Mouse (Mus musculus) forebrain, embryonic 14.5 days (tissue): ENCODE measurements around the gene Med12l. TPM values are rescaled to one million over a fixed set of nuclear protein-coding genes. Genes with fewer than 3 reads are reported as not detected.

Experiments
- ATAC-seq: fragments of 200-750 bp; cut with Nextera tagmentation; 2 replicates; pipeline ENCODE4 v1.8.0; 2017; ENCODE audit warnings: mild to moderate bottlenecking, moderate library complexity
- DNase-seq: peaks from one replicate; pipeline ENCODE4 v3.0.0-alpha.2; 2015; ENCODE audit warnings: low spot score
- H3K27ac ChIP-seq: fragments of 300-500 bp; sonication (generic); 2 replicates; pipeline ENCODE4 v1.5.1; 2014; ENCODE audit warnings: low read depth, mild to moderate bottlenecking, control low read depth, low read length, moderate library complexity
- H3K27me3 ChIP-seq: fragments of 300-500 bp; sonication (generic); replicated peaks from 2 replicates; pipeline ENCODE4 v1.6.1; 2014; ENCODE audit warnings: low read length, control low read depth, mixed read lengths; ENCODE audit not compliant: control insufficient read depth, insufficient read depth
- H3K36me3 ChIP-seq: fragments of 300-500 bp; sonication (generic); 2 replicates; pipeline ENCODE4 v1.6.1; 2014; ENCODE audit warnings: low read length, control low read depth; ENCODE audit not compliant: control insufficient read depth, insufficient read depth
- H3K4me1 ChIP-seq: fragments of 300-500 bp; sonication (generic); 2 replicates; pipeline ENCODE4 v1.6.1; 2014; ENCODE audit warnings: antibody characterized with exemption, low read length, control low read depth; ENCODE audit not compliant: control insufficient read depth, insufficient read depth
- H3K4me2 ChIP-seq: fragments of 300-500 bp; sonication (generic); 2 replicates; pipeline ENCODE4 v1.6.1; 2014; ENCODE audit warnings: mild to moderate bottlenecking, control low read depth, low read length
- H3K4me3 ChIP-seq: fragments of 300-500 bp; sonication (generic); 2 replicates; pipeline ENCODE4 v1.5.1; 2014; ENCODE audit warnings: low read depth, low read length, control low read depth
- H3K9ac ChIP-seq: fragments of 300-500 bp; sonication (generic); 2 replicates; pipeline ENCODE4 v1.6.1; 2014; ENCODE audit warnings: mild to moderate bottlenecking, low read length, control low read depth, moderate library complexity
- H3K9me3 ChIP-seq: fragments of 300-500 bp; sonication (generic); replicated peaks from 2 replicates; pipeline ENCODE4 v1.6.1; 2016; ENCODE audit warnings: low read length, control low read depth, mixed read lengths; ENCODE audit not compliant: control insufficient read depth
- WGBS: fragments of 180-500 bp; shearing (Covaris S2); extraction: QIAGEN DNeasy Blood & Tissue Kit; methylation state at CpG from one replicate; pipeline ENCODE4 v1.1.7; 2014; 5-methylcytosine and 5-hydroxymethylcytosine counted together
- polyA plus RNA-seq: library from polyadenylated mRNA; unstranded; fragments of >200 nt; fragmentation: Nextera tagmentation; extraction: Ambion mirVana; gene quantifications from 2 replicates; pipeline ENCODE4 v1.2.1, GENCODE M21; 2014

Med12l gene
- polyA plus RNA-seq, result 2.3 and 4.6 TPM in 2 replicates

DNA sequence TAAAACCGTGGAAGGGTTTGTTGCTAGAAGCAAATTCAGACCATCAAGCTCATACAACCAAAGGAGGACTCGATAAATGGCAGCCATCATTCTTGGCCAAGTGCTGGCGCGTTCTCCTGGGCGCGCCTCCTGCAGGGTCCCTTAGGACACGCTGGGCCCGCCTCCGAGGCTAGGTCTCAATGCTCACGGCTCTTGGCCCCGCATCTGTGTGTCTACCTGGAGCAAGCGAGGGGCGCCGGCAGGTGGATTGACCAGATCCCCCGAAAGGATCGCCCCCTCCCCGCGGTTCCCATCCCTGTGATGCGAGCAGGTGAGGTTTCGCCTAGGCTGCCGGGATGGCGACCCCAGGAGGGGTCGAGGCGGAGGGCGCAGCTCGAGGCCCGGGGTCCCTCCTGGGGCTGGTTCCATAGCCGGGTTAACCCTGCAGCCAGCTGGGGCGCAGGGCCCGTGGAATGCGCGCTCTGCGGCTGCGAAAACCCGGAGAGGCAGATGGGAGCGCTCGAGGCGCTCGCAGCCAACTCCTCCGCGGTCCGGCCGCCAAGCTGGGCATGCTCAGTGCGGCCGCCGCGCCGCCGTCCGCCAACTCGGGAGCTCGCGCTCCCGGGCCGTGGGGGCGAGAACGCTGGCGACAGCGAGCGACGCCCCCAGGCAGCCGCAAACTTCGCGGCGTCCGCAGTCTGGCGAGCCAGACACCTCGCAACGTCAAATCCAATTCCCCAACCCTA, at the start of gene Med12l:
Gene Med12l, plus strand, starts transcription at position 555 of the 725 bp plus-strand sequence.
- Histone ChIP-seq H3K4me1 (peaks cover 6% of the 10 kb centered on the region; the same call in 1 of the 2 replicates), H3K27ac (peak within 1 kb of the TSS; percentile 95), H3K9ac (peak within 1 kb of the TSS; percentile 79), H3K9me3 (no peaks in the 10 kb centered on the region), H3K27me3 (no peaks in the 10 kb centered on the region), H3K4me2 (peak within 1 kb of the TSS; percentile 95), H3K4me3 (peak within 1 kb of the TSS; percentile 77), H3K36me3 (no peaks in the 10 kb centered on the region)
- under 1% methylated on average over 59 of the region's 69 CpGs for WGBS
- DNase-seq, result peak; percentile 83
- peak; percentile 78 for ATAC-seq

DNA sequence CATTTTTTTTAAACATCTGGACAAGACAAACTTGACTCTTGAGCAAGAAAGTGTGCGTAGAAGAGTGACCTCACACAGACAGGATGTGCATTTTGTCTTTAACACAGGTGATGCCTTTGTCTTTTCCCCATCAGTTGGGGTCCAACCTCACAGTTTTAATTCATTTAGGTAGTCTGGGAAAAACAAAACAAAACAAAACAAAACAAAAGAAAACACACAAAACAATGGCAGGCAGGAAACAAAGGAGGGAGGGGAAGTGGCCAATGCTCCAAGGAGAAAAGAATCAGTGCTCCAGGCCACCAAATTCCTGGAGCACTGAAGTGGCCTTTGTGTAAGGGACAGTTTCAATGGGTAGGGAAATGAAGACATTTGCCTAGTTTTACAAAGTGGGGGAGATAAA, 44.5 kb upstream of the Med12l start:
- Histone ChIP-seq H3K9ac (no peak overlapping the region), H3K27me3 (no peaks in the 10 kb centered on the region), H3K36me3 (no peaks in the 10 kb centered on the region), H3K9me3 (no peaks in the 10 kb centered on the region), H3K27ac (no peak overlapping the region), H3K4me2 (no peak overlapping the region), H3K4me1 (no peaks in the 10 kb centered on the region), H3K4me3 (no peak overlapping the region)
- 95% methylated on average over 1 of the region's 1 CpGs for WGBS
- ATAC-seq (no peak), DNase-seq (no peak)

DNA sequence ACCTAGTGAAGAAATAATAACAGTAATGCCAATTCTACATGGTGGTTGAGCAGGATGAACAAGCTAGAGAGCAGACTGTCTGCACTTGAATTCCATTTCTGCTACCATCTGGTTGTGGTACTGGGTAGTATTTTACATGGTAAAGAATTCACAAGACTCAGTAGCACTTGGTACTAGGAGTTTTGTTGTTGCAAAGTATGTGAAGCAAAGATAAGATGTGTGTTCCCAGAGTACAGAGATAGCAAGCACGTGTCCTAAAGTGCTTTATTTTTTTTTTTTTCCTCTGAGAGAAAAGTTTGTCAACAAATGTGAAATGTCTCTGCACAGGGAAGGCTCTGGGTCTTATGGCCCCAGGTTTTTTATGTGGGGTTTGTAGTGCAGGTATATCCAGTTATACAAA, 28.2 kb upstream of the Med12l start:
- H3K27ac ChIP-seq, result no peak overlapping the region
- no peaks in the 10 kb centered on the region for H3K4me1 ChIP-seq
- H3K36me3 ChIP-seq, result no peaks in the 10 kb centered on the region
- no peak overlapping the region for H3K4me3 ChIP-seq
- no peaks in the 10 kb centered on the region for H3K27me3 ChIP-seq
- H3K4me2 ChIP-seq, result no peak overlapping the region
- no peak overlapping the region for H3K9ac ChIP-seq
- ATAC-seq (no peak), DNase-seq (no peak)
- H3K9me3 ChIP-seq, result no peaks in the 10 kb centered on the region
- 78% methylated on average over 1 of the region's 1 CpGs for WGBS

DNA sequence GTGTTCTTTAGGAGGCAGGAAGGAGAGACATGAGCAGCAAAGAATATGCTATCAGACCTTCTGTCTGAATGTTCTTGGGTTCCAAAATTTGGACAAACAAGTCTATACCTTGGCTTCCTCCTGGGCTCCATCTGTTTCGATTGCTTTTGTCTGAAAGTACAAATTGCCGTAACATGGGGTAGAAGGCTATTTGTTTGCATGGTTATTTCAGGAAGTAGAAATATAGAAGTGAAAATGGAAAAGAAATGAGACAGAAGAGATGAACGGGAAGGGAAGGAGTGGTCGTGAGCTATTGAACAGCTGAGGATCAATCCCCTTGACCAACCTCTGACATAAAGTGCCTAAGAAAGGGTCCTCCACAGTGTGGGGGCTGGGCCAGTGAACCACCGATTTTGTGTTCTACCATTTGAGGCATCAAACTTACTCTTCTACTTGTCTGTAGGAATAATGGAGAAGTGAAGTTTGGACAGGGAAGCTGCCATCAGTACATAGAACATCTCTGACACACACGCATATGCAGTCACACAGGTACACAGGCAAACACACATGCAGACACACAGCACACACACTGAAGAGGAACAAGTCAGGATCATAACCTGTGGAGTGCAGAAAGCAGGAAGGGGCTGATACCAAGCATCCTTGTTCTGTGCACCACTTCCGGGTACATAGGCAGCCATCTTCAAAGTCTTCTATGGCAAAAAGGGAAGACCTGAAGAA, 27.6 kb upstream of the Med12l start:
- Histone ChIP-seq H3K9me3 (no peaks in the 10 kb centered on the region), H3K36me3 (no peaks in the 10 kb centered on the region), H3K4me1 (no peaks in the 10 kb centered on the region), H3K27me3 (no peaks in the 10 kb centered on the region), H3K4me2 (no peak overlapping the region), H3K9ac (no peak overlapping the region), H3K4me3 (no peak overlapping the region), H3K27ac (no peak overlapping the region)
- DNase-seq, result no peak
- 94% methylated on average over 7 of the region's 7 CpGs for WGBS
- no peak for ATAC-seq

DNA sequence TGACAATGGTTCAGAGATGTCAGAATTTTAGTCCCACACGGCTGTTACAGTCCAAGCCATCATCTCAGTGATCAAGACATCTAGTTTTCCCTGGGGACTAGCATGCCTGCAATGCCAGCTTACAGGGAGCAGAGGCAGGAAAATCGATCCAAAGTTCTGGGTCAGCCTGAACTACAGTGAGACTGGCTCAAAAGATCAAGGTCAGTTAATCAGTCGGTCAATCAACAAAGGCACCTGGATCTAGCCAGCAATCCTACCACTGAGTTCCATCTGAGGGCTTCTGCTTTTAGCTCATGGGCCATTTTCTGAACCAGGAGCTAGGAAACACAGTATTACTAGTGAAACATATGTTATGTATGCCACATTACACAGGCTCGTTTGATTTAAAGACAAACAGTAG, 25.0 kb upstream of the Med12l start:
- 78% methylated on average over 4 of the region's 4 CpGs for WGBS
- H3K4me1 ChIP-seq, result no peaks in the 10 kb centered on the region
- H3K27ac ChIP-seq, result no peak overlapping the region
- no peak overlapping the region for H3K4me2 ChIP-seq
- ATAC-seq (no peak), DNase-seq (no peak)
- H3K4me3 ChIP-seq, result no peak overlapping the region
- no peaks in the 10 kb centered on the region for H3K27me3 ChIP-seq
- H3K9me3 ChIP-seq, result no peaks in the 10 kb centered on the region
- no peak overlapping the region for H3K9ac ChIP-seq
- H3K36me3 ChIP-seq, result no peaks in the 10 kb centered on the region

DNA sequence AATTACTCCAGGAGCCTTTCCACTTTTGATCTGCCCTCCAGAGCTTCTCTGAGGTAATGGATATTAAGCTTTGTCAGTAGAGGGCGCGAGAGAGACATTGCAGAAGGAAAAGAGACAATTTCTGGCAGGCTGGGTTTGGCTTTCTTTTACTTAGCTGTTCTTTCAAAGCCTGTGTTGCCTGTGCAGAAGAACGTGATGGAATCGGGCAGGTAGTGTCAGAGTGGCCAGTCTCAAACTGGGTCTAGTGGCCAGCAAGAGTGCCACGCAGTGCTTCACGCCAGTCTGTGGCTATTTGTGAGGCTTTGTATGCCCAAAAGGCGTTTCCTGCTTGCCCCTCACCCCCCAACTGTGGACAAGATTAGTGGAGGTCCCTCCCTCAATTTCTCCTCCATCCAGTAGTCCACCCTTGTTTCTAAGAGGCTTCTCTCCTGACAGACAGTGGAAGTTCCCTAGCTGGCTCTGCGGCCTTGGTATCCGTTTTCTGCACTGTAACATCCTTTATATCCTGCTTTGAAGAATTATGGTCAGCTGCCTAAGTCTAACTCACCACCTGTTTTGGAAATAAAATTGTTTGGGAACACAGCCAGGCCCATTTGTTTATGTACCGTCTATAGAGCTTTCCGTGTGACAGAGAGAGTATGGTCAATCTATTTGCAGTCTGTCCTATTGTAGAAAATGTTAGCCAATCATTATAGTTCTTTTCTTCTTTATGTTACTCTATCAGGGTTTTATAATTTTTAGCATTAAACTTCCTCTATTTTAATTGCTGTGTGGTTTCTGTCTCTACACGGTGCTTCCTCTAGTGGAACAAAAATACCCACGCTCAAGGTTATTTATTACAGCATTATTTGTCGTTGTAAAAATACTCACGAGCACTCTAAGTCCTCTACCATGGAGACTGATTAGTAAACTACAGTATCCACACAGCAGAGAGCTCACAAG, 22.5 kb upstream of the Med12l start:
- no peaks in the 10 kb centered on the region for H3K27me3 ChIP-seq
- DNase-seq, result peak; percentile 94
- no peak overlapping the region for H3K27ac ChIP-seq
- no peaks in the 10 kb centered on the region for H3K4me1 ChIP-seq
- 49% methylated on average over 15 of the region's 15 CpGs for WGBS
- H3K9me3 ChIP-seq, result no peaks in the 10 kb centered on the region
- H3K4me2 ChIP-seq, result peak overlapping the region; percentile 31
- no peak overlapping the region for H3K4me3 ChIP-seq
- H3K36me3 ChIP-seq, result no peaks in the 10 kb centered on the region
- H3K9ac ChIP-seq, result no peak overlapping the region
- ATAC-seq, result peak; percentile 78

DNA sequence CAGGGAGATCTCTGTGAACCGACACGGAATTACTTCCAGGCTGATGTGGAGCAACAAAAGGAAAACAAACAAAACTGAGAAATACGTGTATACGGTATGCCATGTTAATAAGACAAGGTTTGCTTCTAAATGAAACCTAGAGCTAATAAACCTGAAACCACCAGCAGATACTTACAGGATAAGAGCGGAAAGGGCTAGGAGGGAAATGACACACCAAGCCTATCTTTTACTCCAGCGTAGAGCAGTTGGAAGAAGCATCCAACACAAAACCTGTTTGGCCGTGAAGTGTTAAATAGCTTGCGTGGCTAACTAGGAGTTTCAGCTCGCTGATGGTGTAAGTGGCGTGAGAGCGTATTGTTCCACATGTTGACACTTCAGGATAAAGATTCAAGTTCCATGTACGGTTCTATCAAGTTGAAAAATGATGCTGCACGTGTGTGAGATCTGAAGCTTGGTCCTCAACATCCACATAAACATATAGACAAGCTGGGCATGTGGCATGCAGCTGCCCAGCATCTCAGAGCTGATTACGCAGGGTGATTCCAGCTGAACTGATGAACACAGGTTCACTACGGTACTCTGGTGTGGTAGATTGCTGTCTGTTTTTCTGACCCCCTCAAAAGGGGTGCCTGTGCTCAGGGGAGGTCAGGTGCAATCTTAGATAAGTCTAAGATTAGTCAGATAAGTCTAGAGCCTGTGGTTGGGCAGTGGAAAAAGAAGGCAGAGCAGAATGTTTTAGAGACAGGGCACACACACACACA, 21.6 kb upstream of the Med12l start:
- Histone ChIP-seq H3K9ac (no peak overlapping the region), H3K27ac (no peak overlapping the region), H3K4me1 (no peaks in the 10 kb centered on the region), H3K36me3 (no peaks in the 10 kb centered on the region), H3K4me2 (no peak overlapping the region), H3K4me3 (no peak overlapping the region), H3K9me3 (no peaks in the 10 kb centered on the region), H3K27me3 (no peaks in the 10 kb centered on the region)
- WGBS, result 88% methylated on average over 15 of the region's 15 CpGs
- DNase-seq, result no peak
- no peak for ATAC-seq

DNA sequence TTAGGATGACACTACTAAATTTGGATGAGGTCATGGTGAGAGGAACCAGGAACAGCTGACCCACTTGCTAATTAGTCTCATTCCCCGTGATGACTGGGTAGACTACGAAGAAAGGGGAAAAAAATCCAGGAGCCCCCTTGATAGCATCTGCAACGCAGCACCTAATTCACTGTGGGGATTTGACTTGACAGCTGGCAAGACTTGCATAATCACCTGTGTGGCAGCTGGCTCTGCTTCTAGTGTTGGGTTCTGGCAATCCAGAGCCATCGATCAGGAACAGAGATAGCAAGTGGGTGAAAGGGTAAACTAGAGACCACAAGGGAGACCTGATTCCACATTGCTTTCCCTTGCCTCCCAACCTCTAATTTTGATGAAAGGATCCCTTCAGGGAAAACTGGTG, 19.8 kb upstream of the Med12l start:
- Histone ChIP-seq H3K4me3 (no peak overlapping the region), H3K27me3 (no peaks in the 10 kb centered on the region), H3K36me3 (no peaks in the 10 kb centered on the region), H3K4me1 (no peaks in the 10 kb centered on the region), H3K4me2 (no peak overlapping the region), H3K9ac (no peak overlapping the region), H3K9me3 (no peaks in the 10 kb centered on the region), H3K27ac (no peak overlapping the region)
- ATAC-seq, result no peak
- WGBS, result 51% methylated on average over 4 of the region's 4 CpGs
- DNase-seq, result no peak
